Mouse (Mus musculus) megakaryocyte, embryonic 14.5 days (primary cell): Measurements from ENCODE around the gene Itgb1bp2.

ENCODE experiments used
- FLI1 ChIP-seq: IDR thresholded peaks from 2 replicates; pipeline ENCODE4 v1.6.1; 2012; ENCODE audit warnings: low read length, inconsistent platforms, mixed read lengths
- GATA1 ChIP-seq: IDR thresholded peaks from 3 replicates; pipeline ENCODE4 v1.6.1; 2012; ENCODE audit warnings: mixed read lengths, low read length, inconsistent platforms, borderline replicate concordance

DNA sequence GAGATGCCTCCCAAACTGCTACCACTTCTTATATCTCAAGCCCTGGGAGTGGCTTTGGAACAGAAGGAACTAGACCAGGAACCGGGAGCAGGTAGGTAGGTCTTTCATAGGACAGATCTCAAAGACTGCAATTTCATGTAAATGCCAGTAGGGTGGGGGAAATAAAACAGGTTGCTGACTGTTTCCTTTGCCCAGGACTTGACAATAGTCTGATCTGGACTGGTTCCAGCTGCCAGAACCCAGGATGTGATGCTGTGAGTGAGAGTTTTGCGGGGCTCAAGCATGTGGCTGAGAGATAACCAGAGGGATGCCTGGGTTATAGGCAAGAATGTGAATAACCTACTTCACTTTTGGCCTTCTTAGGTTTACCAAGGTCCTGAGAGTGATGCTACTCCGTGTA is 2.7 kb downstream of the Itgb1bp2 start:
- no peak for TF ChIP-seq GATA1
- TF ChIP-seq FLI1: no peak
